Mouse (Mus musculus) telencephalon, adult 2 months (tissue): ENCODE results near the gene Mug2.
"Not testable (repeated sequence)": the region's sequence is repeated elsewhere in the genome, so short reads cannot be mapped to it uniquely, and the experiment has no call there.

Experiments
- DNase-seq: peaks from one replicate; pipeline ENCODE4 v3.0.0-alpha.2; 2011; ENCODE audit warnings: low read depth, low spot score

Gene Mug2

DNA sequence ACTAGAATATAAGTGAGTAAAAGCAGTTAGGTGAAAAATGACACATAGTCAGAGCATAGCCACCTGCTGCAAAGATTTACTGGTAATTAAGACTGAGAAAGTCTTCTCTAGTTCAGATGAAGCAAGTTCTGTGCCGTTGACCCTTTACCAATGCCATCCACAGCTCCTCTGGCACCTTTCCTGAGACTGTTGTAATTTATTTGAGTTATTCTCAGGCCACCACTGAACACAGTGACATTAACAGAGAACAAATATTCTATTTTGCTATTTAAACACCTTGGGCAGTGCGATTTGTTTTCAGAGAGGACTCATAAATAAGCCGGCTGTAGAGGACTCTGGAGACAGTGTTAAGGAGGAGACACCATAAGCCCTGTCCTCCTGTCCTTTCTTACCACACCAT, at the start of gene Mug2:
Gene Mug2, plus strand, starts transcription at position 301 of the 400 bp plus-strand sequence.
- DNase-seq, result not testable (repeated sequence)

DNA sequence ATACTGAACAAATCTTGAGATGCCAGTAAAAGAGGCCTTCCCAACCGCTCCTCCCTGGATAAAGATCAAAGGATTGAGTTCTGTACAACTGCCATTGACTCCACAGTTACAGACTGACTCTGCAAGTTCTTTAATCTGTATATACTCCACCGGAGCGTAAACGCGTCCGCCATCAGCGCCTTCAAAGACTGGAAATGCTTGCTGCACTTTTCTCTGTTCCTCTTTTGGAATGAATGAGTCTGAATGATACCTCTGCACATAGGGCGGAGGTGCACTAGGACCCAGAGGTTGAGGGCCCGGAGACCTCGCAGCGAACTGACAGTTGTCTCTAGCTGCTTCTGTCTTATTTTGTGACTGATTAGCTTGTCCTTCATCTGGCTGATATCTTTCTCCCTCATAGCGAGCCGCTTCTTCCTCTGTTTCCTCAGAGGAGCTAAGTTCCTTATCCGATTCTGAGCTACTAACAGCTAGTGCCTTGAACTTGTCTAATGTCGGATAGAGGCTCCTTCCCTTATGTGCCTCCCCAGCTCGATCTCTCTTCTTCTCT, 48.7 kb upstream of the Mug2 start:
- not testable (repeated sequence) for DNase-seq

DNA sequence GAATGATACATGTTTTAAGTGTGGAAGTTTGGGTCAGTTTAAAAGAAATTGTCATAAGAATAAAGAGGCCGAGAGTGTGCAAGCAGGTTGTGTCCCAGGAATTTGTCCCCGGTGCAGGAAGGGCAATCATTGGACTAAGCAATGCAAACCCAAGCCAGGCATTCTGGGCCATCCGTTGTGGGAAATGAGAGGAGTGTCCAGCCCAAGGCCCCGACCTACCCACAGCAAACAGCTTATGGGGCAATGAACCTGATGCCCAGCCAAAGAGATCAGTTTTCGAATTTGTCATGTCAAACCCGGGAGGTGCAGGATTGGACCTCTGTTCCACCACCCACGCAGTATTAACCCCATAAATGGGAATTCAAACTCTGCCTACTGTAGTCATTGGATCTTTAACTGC, 30.9 kb upstream of the Mug2 start:
- no peak for DNase-seq

DNA sequence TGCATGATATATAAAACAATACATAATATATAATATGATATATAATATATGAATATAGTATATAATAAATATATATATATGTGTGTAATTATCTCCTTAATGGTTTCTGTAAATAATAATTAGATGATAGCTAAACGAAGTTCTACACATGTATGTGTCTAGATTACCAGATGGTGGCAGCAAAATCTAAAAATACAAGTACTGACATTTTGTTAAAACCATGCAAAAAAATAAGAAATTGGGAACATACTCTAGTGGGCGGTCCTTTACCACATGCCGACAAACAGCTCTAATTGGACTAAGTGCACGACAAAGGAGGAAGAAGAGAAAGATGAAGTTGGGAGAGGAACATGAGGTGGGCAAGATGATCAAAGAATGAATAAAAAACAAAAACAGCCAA, 94.3 kb downstream of the Mug2 start:
- no peak for DNase-seq

DNA sequence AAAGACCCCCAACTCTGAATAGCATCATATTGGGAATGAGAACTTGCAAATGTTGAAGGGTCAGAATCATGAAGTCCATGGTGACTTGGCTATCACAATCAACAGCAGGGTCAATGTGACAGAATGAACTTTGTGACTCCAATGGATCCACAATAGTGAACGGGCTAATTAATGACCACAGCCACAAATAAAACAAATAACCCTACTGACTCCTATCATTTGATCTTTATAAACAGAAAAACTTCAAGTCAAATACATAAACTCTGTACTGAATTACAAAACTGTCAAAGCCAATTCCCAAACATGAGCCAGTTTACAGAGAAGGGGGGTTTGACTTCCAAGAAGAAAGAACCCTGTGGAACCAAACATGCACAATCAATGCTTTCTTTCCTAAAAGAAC, 95.1 kb downstream of the Mug2 start:
- no peak for DNase-seq

DNA sequence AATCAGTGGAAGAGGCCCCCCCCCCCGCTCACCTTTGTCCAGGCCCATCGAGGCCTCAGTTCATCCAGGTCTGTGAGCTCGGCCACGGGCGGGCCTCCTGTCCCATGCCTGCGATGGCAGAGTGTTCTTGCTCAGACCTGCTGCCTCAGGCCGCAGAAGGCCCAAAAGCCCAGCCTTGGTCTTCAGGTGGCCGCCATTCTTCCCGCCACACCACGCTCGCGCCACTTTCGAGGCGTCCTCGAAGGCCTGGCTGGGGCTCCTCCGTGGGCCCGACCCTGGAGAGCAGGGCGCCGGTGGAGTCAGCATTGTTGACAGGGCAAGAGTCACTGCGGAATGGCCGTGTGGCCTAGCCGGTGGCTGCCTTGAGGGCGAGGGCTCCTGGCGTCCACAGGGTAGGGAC, 110.4 kb downstream of the Mug2 start:
- no peak for DNase-seq

DNA sequence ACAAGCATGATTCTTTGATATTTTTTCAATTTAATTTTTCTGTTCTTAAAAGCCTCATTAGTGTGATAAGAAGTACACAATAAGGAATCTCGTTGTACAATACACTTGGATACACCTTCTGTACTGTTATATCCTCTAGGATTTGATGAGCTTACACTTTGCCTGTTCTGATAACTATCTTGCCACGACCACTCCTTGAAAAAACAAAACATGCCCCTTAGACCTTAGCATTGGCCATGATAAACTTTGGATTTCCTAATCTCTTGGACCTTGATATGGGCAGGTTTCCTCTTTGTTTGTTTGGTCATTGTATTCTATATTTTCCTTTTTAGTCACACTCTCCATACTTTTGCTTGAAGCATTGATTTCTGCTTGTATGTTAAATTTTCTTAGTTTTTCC, 123.0 kb downstream of the Mug2 start:
- DNase-seq, result no peak
